Mouse (Mus musculus): ENCODE results near the gene Phf1. TPM values are rescaled to one million over a fixed set of nuclear protein-coding genes. Genes with fewer than 3 reads are reported as not detected.

Phf1 gene
- polyA plus RNA-seq (2014; fragmentation: Illumina TruSeq; extraction: RNeasy Lipid Tissue Mini Kit (QIAGEN cat#74804); ENCODE audit: low read depth, low replicate concordance) = 36.0 TPM

DNA sequence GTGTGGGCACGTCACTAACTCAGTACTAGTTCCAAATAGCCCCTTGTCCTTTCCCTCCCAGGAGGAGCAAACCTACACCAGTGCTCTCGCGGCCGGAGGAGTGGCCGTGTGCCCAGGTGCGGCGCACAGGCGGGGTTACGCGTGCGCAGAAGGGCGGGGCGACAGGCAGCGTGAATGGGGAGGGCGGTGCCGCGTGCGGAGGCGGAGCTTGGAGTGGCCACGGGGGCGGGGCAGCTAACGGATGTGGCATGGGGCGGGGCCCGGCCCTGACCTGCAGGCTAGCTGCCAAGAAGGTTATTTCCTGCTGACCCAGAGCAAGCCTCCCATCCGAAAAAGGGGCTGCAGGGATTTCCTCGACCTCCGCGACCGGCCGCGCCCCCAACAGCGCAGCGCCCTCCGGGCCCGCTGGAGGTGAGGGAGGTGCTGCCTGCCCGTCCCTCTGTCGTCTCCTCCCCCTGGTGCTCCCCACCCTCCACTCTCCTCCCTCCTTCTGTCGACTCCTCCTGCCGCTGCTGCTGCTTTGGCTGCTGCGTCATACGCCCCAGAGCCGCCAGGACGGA, at the start of gene Phf1:
Gene Phf1 (plus strand): TSS at position 214 of the 560 bp plus-strand sequence.

DNA sequence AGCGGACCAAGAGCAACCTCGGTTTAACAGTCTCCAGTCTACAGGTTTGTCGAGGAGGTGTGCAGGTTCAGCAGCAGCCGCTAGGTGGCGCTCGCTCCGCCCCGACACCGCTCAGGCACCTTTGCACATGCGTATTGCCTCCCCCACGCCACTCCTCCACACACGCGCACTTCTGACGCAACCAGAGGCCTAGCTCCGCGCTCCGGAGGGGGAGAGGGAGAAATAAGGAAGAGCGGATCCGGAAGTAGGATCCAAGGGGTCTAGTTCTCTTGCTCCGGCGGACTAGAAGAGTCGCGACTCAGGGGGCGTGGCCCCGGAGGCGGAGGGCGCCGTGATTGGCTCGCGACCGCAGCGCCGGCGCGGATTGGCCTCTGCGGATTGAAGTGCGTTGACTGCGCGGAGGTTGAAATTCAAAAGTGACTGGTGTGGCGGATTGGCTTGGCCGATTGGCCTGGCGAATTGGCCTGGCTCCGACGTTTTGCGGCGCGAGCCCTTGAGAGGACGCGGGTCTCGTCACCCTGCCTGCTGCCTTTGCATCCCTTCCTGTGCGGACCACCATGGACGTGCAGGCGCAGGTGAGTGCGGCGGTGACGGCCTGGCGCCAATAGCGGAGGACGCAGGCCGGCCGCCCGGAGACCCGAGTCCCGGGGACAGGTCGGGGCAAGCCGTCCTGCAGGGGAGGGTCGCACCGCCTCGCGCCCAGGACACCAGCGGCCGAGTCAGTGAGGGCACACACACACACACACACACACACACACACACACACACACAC, 16.0 kb upstream of the Phf1 start, which contains the start of gene Kifc5b:
Gene Kifc5b (plus strand): TSS at position 381 of the 772 bp plus-strand sequence.

DNA sequence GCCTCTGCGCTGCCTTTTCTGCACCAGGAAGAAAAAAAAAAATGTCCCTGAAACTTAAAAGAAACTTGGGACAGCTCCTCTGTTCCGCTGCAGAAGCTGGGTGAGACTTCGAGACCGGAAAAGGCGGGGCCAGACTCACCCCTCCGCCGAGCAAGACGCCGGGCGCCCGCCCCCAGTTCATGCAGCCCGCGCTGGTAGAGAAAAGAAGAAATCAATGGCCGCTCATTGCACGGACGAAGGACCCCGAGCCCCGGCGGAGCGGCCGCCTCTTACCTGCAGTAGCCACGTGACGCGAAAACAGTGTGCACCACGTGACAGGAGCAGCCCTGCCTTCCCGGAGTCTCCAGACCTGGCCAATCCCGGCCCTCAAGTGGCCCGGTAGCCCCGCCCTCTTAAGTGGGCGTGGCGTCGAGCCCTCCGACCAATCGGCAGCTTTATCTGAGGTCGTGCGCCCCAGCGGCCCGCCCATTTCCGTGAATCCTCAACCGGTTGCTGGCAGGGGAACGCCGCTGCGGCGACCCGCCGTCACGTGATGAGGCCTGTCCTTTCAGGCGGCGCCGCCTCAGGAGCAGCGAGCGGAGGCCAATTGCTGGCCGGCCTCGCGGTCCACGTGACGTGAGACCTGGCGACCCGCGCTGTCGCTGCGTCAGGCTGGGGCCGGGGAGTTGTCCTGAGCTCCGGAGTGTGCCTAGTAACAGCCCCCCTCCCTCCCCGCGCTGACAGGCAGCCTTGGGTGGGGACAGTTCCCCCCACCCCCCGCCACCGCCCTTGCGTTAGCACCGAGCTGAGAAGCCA, 6.5 kb downstream of the Phf1 start, which contains the start of gene Cuta:
Gene Cuta (minus strand): TSS at position 392 of the 795 bp plus-strand sequence.

DNA sequence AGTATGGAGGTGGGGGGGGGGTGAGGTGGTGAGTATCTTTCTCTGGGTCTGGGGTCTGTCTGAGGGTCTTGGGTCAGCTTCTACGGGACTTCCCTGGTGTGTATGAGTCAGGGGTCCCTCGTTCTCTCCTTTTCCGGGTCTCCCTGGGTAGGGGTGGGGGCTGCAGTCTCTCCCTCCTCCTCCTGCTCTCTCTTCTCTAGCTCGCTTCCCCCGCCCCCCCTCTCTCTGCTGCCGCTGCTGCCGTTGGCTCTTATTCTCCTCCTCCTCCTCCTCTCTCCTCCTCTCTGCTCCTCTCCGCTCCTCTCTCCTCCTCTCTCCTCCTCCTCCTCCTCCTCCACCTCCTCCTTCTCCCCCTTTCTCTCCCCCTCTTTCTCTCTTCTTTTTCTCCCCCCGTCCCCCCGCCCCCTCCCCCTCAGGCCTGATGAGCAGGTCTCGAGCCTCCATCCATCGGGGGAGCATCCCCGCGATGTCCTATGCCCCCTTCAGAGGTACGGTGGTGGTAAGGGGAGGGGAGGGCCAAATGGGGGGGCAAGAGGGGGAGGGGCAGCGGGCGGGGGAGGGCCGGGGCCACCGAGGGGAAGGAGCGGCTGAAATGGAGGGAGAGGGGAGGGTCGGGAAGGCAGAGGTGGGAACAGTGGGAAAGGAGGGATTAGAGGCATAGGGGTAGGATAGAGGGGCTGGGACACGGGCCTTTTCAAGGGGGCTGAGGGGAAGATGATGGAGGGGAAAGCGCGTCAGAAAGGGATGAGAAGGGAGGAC, 8.4 kb downstream of the Phf1 start, which contains the start of gene Syngap1:
Gene Syngap1 (plus strand): TSS at position 223 of the 759 bp plus-strand sequence.

DNA sequence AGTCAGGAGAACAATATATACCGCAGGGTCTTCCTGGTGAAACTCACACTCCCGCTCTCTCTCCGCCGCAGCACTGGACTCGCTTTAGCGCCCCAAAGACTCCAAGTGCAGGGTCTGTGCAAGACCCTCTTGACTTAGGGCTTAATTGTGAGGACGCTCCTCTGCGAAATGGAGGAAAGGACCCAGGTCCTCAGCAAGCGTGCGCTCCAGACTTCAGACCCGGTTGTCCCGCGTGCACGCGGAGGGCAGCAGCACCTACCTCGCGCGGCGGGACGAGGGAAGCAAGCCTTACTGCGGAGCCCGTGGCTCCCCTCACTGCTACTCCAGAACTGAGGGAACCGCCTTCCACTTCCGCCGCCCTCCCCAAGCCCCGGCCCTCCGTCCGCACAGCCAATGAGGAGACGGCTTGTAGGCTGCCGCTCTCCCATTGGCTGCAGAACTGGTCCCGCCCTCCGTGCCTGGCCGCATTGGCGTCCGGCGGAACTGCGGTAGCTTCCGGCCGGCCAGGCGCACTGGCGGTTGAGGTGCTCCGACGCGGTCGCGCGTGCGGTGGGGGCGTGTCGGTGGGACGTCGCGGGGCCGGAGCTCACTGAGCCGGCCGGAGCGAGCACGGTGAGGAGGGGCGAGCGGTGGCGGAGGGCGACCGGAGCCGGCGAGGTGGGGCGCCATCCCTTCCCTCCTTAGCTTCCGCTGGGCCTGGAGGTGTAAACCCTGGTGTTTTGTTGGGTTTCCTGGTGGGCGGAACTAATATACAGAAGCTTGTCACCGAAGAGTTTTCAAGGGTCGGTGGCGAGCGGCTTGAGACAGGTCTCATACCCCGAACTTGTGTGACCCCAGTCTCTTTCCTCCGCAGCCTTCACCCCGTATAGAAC, 40.1 kb downstream of the Phf1 start, which contains the start of gene Zbtb9:
Gene Zbtb9 (plus strand): TSS at position 465 of the 872 bp plus-strand sequence.

Other genes starting within 250 kb of the Phf1 start
- 18.1 TPM for gene Crebrf, start 217.4 kb upstream of the Phf1 start, polyA plus RNA-seq (2014; fragmentation: Illumina TruSeq; extraction: RNeasy Lipid Tissue Mini Kit (QIAGEN cat#74804); ENCODE audit: low read depth, low replicate concordance)
- gene Bnip1, start 152.0 kb upstream of the Phf1 start, polyA plus RNA-seq (2014; fragmentation: Illumina TruSeq; extraction: RNeasy Lipid Tissue Mini Kit (QIAGEN cat#74804); ENCODE audit: low read depth, low replicate concordance) = 38.1 TPM
- 52.8 TPM for gene Nkx2-5, start 88.0 kb upstream of the Phf1 start, polyA plus RNA-seq (2014; fragmentation: Illumina TruSeq; extraction: RNeasy Lipid Tissue Mini Kit (QIAGEN cat#74804); ENCODE audit: low read depth, low replicate concordance)
- 1.3 TPM for gene Kifc5b, start 16.0 kb upstream of the Phf1 start, polyA plus RNA-seq (2014; fragmentation: Illumina TruSeq; extraction: RNeasy Lipid Tissue Mini Kit (QIAGEN cat#74804); ENCODE audit: low read depth, low replicate concordance)
- gene Cuta, start 6.5 kb downstream of the Phf1 start, polyA plus RNA-seq (2014; fragmentation: Illumina TruSeq; extraction: RNeasy Lipid Tissue Mini Kit (QIAGEN cat#74804); ENCODE audit: low read depth, low replicate concordance) = 104 TPM
- gene Syngap1, start 8.2 kb downstream of the Phf1 start, polyA plus RNA-seq (2014; fragmentation: Illumina TruSeq; extraction: RNeasy Lipid Tissue Mini Kit (QIAGEN cat#74804); ENCODE audit: low read depth, low replicate concordance) = 5.7 TPM
- gene Zbtb9, start 40.1 kb downstream of the Phf1 start, polyA plus RNA-seq (2014; fragmentation: Illumina TruSeq; extraction: RNeasy Lipid Tissue Mini Kit (QIAGEN cat#74804); ENCODE audit: low read depth, low replicate concordance) = not detected
- gene Bak1, start 96.0 kb downstream of the Phf1 start, polyA plus RNA-seq (2014; fragmentation: Illumina TruSeq; extraction: RNeasy Lipid Tissue Mini Kit (QIAGEN cat#74804); ENCODE audit: low read depth, low replicate concordance) = 15.3 TPM
- gene Itpr3, start 124.3 kb downstream of the Phf1 start, polyA plus RNA-seq (2014; fragmentation: Illumina TruSeq; extraction: RNeasy Lipid Tissue Mini Kit (QIAGEN cat#74804); ENCODE audit: low read depth, low replicate concordance) = 3.2 TPM
- gene Uqcc2, start 200.9 kb downstream of the Phf1 start, polyA plus RNA-seq (2014; fragmentation: Illumina TruSeq; extraction: RNeasy Lipid Tissue Mini Kit (QIAGEN cat#74804); ENCODE audit: low read depth, low replicate concordance) = 369 TPM
- gene Ip6k3, start 234.7 kb downstream of the Phf1 start, polyA plus RNA-seq (2014; fragmentation: Illumina TruSeq; extraction: RNeasy Lipid Tissue Mini Kit (QIAGEN cat#74804); ENCODE audit: low read depth, low replicate concordance) = 10.1 TPM